Mouse (Mus musculus) skeletal muscle tissue, adult 2 months (tissue): Measurements from ENCODE around the gene Hist1h2bj.

Experiments used
- DNase-seq: peaks from one replicate; pipeline ENCODE4 v3.0.0-alpha.2; 2012; ENCODE audit warnings: low read depth, low spot score

The Hist1h2bj gene

DNA sequence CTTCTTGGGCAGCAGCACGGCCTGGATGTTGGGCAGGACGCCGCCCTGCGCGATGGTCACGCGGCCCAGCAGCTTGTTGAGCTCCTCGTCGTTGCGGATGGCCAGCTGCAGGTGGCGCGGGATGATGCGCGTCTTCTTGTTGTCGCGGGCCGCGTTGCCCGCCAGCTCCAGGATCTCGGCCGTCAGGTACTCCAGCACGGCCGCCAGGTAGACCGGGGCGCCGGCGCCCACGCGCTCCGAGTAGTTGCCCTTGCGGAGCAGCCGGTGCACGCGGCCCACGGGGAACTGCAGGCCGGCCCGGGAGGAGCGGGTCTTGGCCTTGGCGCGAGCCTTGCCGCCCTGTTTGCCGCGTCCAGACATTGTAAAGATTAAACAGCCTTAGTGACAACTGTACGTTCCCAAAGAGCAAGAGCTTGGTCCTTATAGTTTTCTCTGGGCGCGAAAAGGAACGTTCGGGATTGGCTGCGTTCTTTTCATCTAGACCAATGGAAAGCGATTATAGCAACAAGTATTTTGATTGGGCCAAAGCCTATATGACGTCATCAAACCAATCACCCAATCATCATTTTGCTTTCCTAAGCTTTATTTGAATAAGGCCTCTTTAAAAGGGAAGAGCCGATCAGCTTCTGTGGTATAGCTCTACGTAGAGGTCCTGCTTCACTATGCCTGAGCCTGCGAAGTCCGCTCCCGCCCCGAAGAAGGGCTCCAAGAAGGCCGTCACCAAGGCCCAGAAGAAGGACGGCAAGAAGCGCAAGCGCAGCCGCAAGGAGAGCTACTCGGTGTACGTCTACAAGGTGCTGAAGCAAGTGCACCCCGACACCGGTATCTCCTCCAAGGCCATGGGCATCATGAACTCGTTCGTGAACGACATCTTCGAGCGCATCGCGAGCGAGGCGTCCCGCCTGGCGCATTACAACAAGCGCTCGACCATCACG, at the start of gene Hist1h2bj, which contains the start of gene Hist1h2ag:
Gene Hist1h2bj (plus strand): TSS at position 647 of the 935 bp plus-strand sequence.
Gene Hist1h2ag (minus strand): TSS at position 377 of the 935 bp plus-strand sequence.
- DNase-seq = peak; percentile 96

DNA sequence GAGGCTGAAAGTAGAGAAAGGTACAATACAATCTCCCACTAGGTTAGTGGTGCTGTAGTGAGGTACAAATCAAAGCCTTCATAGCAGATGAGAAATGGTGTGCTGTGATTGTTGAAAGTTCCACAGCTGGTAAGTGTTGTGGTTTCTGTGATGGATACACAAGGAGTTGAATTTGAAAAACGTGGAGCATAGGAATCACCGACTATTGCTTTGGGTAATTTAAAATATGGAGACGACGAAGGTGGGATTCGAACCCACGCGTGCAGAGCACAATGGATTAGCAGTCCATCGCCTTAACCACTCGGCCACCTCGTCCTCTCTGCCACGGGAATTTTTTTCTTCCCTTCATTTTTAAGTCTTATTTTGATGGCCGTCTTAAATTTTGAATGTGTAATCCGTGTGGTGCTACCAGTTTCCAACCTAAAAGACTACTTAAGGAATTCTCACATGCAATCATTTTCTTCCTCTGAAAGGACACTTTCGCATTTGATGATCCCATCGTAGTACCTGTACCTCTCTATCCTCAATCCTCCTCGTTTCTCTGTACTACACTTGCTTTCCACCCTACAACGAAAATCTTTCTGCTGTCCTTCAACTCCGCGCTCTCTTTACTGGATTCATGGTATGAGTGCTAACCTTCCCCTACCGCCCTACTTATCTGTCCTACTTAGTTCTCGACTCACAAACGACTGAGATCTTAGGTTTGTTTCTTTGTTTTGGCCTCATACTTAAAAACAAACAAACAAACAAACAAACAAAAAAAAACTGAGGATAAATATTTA, 48.9 kb upstream of the Hist1h2bj start:
- no peak for DNase-seq

DNA sequence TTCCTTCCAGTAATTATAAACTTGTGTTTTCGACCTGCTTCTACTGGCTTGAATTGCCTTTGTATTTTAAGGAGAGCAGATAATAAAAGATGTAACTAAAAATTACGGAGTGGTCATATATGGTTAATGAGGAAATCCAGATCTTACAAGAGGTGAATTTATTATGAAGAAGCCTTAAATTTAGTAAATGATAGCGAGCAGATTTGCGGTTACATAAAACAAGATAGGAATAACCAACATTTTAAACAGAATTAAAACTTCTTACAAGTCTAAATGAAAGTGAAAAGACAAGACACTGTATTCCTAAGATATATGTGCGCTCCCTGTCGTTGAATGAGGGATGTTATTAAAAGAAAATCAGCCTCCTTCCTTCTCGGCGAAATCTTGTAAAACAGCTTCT, 48.1 kb upstream of the Hist1h2bj start:
- no peak for DNase-seq

DNA sequence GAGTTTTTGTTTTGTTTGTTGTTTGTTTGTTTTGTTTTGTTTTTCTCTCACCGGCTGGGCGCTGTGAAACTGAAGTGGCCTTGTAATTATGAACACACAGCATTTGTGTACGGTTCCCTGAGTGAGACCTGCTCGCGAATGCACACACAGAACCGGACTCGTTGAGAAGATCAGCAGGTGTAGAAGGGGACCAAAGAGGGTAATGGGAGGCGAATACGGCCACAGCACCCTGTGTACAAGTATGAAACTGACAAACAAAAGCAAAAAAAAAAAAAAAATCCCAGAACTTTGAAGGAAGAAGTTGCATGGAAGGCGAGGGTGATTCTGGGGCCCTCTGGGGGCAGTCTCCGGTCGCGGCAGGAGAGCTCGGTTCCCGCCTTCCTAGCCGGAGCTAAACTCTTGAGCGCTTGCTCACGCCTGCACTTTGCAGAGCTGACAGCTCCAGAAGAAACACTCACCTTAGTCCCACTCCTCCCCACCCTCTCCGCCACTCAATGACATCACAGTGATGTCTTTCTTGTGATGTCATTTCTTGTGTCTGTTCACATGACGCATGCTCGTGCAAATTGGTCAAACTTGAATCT, 47.6 kb upstream of the Hist1h2bj start:
- no peak for DNase-seq

DNA sequence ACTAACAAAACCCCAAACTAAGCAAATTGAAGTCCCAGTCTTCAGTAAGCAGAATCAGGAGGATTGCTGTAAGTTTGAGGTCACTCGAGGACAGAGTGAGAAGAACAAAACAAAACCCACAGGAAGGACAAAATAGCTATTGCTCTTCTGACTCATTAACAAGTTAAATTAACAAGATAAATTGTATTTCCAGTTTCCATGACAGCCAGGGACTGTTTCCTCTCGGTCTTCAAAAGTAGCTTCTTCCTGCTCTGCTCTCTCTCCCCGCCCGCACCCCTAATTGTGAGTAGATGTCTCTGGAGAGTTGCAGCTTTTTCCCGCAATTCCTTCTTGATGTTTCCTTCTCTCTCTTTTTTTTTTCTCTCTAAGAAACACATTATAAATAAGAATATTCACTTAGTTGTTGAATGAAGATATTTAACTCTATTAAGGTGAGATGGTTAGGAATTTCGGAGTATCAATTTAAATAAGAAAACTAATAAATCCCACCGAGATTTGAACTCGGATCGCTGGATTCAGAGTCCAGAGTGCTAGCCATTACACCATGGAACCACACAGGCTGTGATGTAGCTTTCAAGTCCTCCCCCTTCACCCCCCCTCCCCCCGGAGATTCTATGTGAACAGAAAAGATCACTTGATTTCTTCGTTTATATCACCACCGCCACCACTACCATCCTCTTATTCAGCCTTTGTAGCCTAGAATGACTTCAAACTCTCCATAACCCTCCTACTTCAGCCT, 46.7 kb upstream of the Hist1h2bj start:
- no peak for DNase-seq

DNA sequence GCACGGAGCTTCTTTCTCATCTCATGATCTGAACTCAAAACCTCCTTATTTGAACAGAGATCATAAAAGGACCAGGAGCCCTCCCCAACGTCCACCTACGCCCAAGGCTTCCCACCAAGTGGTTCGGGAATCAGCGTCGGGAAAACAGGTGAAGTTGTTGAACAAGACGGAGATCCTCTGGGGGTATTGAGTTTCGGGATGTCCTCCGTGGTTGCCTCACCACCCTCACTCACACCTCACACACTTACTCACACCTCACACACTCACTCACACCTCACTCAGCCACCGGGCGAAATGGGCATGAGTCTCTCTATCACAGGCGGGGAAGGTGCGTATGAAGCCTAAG, 46.2 kb upstream of the Hist1h2bj start:
- no peak for DNase-seq

DNA sequence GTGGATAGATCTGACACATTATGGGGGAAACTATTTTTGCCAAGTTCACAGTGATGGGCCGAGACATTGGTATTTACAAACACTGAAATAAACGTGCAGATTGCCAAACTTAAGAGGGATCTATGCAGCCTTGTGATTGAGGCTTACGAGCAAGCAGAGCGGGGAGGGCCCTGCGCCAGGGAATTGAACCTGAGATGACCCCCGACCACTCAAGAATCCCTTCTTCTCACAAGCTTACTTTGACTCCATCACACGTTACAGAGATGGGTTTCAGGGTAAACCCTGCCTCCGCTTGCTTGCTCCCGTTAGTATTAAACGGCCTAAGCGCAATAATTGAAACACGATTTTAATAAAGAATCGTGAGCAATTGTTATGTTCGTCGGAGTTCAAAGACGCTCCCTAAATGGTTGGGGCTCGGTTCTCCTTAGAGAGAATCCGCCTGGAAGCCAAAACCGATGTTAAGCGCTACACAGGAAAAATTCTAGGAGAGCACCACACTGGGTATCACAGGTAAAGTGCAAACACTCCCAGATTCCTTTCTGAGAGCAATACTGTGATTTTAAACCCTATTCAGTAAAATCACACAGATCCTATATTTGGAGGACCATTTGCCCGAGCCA, 45.7 kb upstream of the Hist1h2bj start:
- no peak for DNase-seq

DNA sequence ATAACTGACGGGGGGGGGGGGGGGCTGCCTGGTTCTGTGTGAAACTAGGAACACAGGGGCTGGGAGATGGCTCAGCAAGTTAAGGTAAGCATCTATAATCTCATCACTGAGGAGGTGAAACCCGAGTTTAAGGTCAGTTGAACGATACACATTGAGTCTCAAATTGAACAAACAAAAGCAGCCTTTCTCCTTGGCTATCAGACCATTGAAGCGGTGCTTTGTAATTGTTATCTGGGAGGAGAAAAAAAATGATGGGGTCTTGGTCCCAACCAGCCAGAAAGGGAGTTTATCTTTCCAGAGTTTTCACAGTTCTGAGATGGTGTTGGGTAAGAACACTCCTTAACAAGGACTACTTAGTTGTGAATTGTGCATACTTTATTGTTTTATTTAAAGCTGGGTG, 45.2 kb upstream of the Hist1h2bj start:
- DNase-seq = no peak

DNA sequence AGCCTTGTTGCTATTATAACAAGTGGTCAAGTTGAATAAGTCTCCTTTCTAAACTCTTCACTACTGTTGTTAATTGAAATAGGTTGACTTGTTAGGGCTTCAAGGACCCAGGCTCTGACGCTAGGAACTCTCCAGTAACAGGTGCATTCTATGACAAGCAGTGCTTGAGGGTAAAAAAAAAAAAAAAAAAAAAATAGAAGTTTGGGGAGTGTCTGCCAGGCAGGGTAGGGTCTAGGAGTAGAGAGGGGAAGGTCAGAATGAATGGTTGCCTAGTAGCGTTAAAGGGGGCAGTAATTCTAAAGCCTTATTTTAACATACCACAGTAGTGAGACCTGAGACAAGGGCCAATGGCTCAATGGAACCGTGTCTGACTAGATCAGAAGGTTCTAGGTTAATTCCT, 44.6 kb upstream of the Hist1h2bj start:
- no peak for DNase-seq

DNA sequence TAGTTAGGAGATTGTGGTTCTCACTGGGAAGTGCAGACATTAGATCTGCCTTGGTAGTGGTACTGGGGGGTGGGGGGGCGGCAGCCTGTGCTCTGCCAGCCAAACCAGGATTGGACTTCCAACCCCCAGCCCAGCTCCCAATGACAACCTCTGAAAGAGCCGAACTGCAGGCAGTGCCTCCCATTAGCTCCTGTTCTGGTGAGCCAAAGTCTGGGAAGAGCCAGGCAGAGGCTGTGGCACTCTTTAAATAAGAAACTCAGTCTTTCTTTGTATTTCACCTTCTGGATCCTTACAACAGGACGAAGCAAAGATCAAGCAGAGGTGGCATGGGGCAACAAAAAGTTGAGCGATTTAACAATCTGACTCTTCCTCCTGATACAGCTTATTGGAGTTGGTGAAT, 43.9 kb upstream of the Hist1h2bj start:
- no peak for DNase-seq

DNA sequence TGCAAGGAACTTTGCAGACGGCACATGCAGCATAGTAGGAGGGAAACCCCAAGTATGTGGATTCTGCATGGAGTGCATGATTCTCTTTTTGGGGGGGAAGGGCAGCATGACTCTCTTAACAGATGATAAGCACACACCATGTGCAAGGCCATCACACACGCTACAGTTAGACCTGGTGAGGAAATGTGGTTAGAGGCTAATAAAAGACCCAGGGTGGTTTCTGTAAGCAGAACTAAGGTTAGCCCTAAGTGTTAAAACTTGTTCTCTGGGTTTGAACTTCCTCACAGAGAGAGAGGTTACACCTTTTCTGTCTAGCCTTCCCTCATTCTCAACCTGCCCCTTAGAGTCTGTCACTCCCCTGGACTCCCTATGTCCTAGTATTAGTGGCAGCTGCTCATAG, 41.7 kb upstream of the Hist1h2bj start:
- no peak for DNase-seq

DNA sequence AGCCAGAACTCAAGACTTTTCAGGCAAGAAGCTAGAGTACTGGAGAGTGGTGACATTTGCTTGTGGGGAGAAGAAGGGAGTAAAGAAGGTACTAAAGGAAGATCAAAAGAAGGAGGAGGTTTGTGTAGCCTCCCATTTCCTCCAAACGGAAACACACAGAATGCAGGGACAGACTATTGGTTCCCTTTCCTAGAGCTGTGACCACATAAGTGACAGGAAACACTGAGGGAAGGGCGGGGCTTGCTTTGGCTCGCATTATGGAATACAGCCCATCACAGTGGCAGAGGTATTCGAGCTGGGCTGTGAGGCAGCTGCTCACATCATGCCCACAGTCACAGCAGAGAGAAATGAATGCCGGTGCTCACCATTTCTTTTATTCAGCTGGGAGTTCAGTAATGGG, 41.2 kb upstream of the Hist1h2bj start:
- no peak for DNase-seq

DNA sequence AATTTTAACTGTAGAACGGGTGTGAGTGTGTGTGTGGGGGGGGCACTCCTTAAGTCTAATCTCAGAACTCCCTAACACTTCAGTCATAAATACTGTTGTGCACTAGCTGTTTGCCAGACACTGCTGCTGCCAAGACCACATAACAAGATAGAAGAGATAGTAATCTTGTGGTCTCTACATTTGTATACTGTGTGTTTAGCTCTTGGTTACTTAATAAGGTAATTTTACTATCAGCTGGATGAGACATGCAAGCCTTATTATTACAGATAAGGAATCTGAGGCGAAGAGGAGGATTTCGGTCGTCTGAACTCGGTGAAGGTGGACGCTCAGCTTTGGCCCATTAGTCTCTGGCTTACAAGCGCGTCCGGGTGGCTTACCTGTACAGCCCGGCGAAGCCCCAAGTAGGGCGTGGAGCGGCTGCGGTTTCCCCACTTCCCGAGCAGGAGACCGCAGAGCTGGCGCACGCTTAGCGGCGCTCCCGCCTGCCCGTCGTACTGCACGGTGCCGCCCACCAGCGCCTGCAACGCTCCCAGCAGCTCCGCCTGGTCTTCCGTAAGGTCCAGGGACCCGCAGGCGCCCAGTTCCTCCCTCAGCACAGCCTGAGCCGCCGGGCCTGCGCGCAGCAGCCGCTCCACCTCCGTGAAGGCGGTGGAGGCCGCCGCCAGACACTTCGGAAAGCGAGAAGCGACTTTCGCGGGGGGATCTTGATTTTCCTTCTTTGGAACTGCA, 37.2 kb upstream of the Hist1h2bj start:
- no peak for DNase-seq

DNA sequence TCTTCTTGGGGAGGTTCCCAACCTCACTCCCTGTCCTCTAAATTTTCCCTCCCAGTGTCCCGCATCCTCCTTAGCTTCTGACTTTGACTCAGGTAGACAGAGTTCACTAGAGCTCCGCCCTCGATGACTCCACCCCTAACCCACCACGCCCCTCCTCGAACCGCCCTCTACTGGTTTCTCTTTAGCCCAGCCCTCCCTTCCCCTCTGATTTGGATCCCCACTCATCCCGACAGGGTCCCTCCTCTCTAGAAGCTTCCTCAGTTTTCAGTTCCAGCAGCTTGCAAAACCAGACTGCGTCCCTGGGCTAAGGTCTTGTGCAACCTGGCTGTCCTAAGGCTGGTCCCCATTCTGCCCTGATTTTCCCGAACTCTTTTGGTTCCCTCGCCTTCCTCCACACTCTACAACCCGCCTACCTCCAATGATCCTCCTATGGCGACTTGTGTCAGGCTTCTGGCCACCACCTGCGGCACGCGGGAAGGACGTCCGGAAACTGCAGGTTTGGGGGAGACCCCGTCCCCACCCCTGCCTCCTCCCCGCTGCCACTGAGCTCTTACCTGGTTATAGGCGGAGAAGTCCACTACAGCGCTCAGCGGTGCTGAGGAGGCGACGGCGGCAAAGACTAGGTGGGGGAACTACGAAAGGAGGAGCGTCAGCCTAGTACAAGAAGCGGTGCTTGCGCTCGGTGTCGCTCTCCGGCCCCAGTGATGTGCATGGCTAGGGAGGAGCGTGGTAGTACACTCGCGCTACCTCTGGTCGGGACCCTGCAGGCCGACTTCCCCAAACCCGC, 36.5 kb upstream of the Hist1h2bj start:
- no peak for DNase-seq

DNA sequence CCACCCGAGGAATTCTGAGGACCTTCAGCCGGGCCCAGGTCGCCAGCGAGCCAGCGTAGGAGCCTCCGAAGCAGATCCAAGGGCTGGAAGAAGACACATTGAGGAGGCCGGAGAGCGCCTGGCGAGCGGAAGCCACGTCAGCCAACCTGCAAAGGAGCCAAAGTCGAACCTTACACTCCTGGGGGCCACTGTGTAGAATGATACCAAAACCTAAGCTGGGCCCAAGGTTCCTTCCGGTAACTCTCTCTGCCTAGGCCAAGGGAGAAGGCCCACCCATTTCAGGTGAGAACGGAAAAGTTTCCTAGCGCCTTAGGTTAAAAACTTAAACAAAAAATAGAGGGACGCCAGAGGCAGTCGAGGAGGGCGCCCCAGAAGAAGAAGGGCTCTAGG, 35.9 kb upstream of the Hist1h2bj start:
- no peak for DNase-seq

DNA sequence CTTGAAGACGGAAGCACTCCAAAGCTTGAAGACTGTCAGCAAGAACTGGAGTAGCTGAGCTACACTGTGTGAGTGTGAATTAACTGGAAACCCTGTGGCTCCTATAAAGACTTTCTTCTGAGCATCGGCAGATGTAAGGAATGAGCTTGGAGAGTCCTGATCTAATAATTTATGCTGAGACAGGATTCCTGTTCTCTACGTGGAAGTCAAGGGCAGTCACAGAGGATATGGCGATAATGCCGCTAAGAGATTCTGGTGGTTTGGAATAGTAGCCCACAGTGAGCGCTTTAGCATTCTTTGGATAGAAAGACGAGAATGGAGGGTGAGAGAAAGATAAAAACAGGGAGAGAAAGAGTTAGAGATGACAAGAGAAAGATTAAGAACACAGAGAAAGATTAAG, 35.1 kb upstream of the Hist1h2bj start:
- no peak for DNase-seq

DNA sequence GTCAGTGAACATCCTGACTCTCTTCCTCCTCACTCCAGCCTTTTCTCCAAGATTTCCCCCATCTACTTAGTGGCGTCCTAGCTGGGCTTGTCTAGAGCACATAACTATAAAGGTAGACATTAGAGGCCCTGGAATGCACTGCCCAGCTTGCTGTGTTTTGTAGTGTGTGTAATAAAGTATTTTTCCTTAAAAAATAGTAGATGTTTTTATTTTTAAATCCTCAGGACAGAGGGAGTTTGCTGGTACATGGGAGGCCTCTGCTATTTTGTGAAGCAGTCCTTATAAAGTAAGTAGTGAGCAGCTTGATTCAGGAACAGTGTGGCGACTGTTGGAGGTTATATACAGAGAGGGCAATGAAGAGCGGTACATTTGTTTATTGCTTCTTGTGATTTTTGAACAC, 34.3 kb upstream of the Hist1h2bj start:
- DNase-seq = no peak

DNA sequence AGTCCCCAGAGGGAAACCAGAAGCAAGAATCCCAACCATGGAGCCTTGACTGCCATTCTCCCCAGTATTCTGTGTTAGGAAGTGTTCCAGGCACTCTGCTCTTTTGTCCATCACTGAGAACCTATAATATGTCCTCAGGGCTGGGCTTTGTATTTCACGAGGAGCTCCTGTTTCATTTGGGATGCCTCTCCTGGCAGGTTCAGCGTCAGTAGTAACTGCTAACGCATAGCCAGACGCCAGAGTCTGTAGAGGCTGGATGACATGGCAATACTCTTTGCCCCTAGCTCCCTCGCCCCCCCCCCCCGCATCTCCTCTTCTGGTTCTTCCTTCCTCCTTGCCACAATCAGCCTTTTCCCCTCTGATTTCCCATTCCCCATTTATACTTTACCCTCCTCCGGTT, 33.4 kb upstream of the Hist1h2bj start, which contains the start of gene Prss16:
Gene Prss16 (minus strand): TSS at position 101 of the 400 bp plus-strand sequence.
- no peak for DNase-seq

DNA sequence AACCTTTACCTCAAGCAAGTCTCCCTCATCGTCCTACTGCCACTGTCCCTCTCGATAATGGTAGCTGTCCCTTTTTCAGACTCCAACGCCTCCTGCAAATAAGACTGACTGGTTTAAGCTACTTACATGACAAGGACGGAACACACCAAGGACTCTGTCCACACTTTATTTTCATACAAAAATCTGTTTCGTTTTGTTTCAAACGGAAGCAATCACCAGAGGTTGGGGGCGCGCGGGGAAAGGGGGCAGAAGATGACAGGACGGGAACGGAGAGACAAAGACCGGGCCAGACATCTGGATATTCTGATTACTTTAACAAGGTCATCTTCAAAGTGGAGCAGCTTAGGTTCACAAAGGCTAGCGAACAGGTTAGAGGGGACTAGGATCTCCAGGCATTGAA, 29.3 kb upstream of the Hist1h2bj start:
- no peak for DNase-seq

DNA sequence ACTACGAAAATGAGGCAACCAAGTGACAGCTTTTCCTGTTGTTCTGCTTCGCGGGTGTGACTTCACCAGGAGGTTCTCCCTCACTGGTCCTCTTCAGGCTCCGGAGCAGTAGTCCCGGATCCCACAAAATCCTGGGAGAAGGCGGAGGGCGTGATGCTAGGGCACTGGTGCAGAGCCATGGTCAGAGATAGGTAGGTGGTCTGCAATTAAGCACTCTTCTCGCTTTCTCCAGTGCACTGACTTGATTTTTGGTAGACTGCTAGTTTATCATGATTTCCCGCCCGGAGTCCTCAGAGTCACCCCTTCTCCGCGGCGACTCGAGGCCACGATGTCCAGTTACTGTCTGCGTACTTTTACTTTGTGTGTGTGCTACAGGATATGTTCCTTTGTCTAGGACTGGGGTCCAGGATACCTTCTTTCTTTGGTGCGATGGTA, 28.6 kb upstream of the Hist1h2bj start:
- no peak for DNase-seq
